Mouse (Mus musculus) embryonic facial prominence, embryonic 10.5 days (tissue): Measurements from ENCODE around the gene Cep152. TPM values are rescaled to one million over a fixed set of nuclear protein-coding genes. Genes with fewer than 3 reads are reported as not detected.
A peak's percentile ranks its signal among the peaks of the same experiment; 100 is the strongest.

Source experiments
- DNase-seq: peaks from one replicate; pipeline ENCODE4 v3.0.0-alpha.2; 2017; ENCODE audit warnings: low spot score
- H3K27ac ChIP-seq: fragments of 300-500 bp; sonication (generic); replicated peaks from 2 replicates; pipeline ENCODE4 v1.5.1; 2016; ENCODE audit warnings: mild to moderate bottlenecking
- H3K27me3 ChIP-seq: fragments of 300-500 bp; sonication (generic); replicated peaks from 2 replicates; pipeline ENCODE4 v1.6.1; 2016; ENCODE audit warnings: low read depth, mild to moderate bottlenecking; ENCODE audit not compliant: poor library complexity, severe bottlenecking
- H3K36me3 ChIP-seq: fragments of 300-500 bp; sonication (generic); replicated peaks from 2 replicates; pipeline ENCODE4 v1.6.1; 2016; ENCODE audit warnings: mild to moderate bottlenecking, moderate library complexity
- H3K4me1 ChIP-seq: fragments of 300-500 bp; sonication (generic); 2 replicates; pipeline ENCODE4 v1.6.1; 2016
- H3K4me3 ChIP-seq: fragments of 300-500 bp; sonication (generic); 2 replicates; pipeline ENCODE4 v1.5.1; 2016; ENCODE audit warnings: mild to moderate bottlenecking, moderate library complexity
- H3K9me3 ChIP-seq: fragments of 300-500 bp; sonication (generic); 2 replicates; pipeline ENCODE4 v1.6.1; 2016; ENCODE audit warnings: mild to moderate bottlenecking
- WGBS: fragments of 180-500 bp; shearing (Covaris S2); methylation state at CpG from one replicate; pipeline ENCODE4 v1.1.7; 2016; 5-methylcytosine and 5-hydroxymethylcytosine counted together
- polyA plus RNA-seq: library from polyadenylated mRNA; unstranded; fragments of >200 nt; fragmentation: Nextera tagmentation; extraction: Ambion mirVana; gene quantifications from 2 replicates; pipeline ENCODE4 v1.2.1, GENCODE M21; 2016

The Cep152 gene
- polyA plus RNA-seq, 1 experiment from 2014 or later: 11.5 TPM

DNA sequence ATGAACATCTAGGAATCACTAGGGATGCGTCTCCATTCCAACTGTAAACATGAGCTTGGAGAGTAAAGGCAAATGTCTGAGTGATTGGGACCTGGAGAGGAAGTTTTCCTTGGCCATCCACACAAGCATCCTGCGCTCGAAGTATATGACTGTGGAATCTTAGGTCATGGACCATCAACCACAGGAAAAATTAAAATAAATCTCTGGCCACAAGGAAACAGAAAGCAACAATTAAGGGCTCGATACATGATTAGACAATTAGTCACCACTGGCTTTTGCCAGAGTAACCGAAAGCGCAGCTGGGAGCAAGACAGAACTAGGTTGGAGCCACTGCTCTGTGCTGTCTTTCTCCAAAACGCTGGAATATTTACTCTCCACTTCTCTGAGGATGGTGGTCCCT lies 84.3 kb downstream of the Cep152 start:
- H3K9me3 ChIP-seq: no peaks in the 10 kb centered on the region
- DNase-seq: no peak
- no peak overlapping the region for H3K4me3 ChIP-seq
- no peaks in the 10 kb centered on the region for H3K4me1 ChIP-seq
- H3K36me3 ChIP-seq: no peaks in the 10 kb centered on the region
- no peaks in the 10 kb centered on the region for H3K27me3 ChIP-seq
- WGBS: 88% methylated on average over 7 of the region's 7 CpGs
- H3K27ac ChIP-seq: no peak overlapping the region

GRCm38 (mm10) chr2:125539640-125540039 lies 85.3 kb downstream of the Cep152 start:
- no peak overlapping the region for H3K4me3 ChIP-seq
- no peaks in the 10 kb centered on the region for H3K9me3 ChIP-seq
- H3K27ac ChIP-seq: no peak overlapping the region
- WGBS: 92% methylated on average over 3 of the region's 3 CpGs
- H3K4me1 ChIP-seq: no peaks in the 10 kb centered on the region
- no peak for DNase-seq
- no peaks in the 10 kb centered on the region for H3K27me3 ChIP-seq
- no peaks in the 10 kb centered on the region for H3K36me3 ChIP-seq

DNA sequence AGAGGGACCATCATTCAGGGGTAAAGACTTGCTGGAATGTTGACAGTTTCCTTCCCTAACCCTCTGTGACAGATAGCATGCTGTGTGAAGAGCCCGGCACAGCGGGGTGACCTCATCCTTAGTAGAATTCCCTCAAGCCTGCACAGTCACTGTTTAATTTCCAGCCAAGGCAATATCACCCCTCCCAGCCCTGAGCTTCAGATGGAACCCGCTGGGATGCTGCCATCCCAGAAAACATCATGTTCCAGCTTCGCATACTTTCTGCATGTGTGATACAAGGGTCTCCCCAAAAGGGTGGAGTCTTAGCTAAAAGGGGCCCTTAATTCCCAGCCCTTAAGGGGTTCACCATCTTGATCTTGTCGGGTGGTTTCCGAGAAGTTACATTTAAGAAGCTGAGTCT lies 94.2 kb downstream of the Cep152 start:
- no peaks in the 10 kb centered on the region for H3K4me1 ChIP-seq
- DNase-seq: no peak

DNA sequence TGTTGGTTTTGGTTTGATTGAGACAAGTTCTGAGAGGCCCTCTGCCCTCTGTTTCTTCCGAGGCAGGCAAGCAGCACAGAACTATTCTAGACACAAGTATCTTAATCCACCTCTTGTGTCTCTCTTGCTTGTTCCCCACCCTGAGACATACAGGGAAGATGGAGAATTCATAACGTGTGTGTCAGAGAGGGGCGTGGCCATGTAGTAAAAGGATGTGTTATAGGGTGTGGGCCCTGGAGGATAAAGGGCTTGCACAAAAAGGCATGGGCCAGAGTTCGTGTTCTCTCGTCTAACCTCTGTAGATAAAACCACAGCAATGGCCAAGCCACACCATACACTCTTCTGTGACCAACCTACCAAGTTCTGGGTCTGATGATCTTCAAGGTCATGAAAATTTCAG lies 98.3 kb downstream of the Cep152 start:
- Histone ChIP-seq H3K9me3 (no peaks in the 10 kb centered on the region; the same call in 1 of the 2 replicates), H3K27me3 (no peaks in the 10 kb centered on the region), H3K36me3 (no peaks in the 10 kb centered on the region), H3K4me3 (no peak overlapping the region), H3K4me1 (no peaks in the 10 kb centered on the region), H3K27ac (no peak overlapping the region)
- DNase-seq: no peak
- 87% methylated on average over 5 of the region's 5 CpGs for WGBS

More for the DNA sequence above, 94.2 kb downstream of the Cep152 start:
- Histone ChIP-seq H3K27me3 (no peaks in the 10 kb centered on the region), H3K4me3 (no peak overlapping the region), H3K36me3 (no peaks in the 10 kb centered on the region), H3K9me3 (no peaks in the 10 kb centered on the region), H3K27ac (no peak overlapping the region)
- 83% methylated on average over 6 of the region's 6 CpGs for WGBS

GRCm38 (mm10) chr2:125525484-125525883 lies 99.4 kb downstream of the Cep152 start:
- Histone ChIP-seq H3K9me3 (no peaks in the 10 kb centered on the region; the same call in 1 of the 2 replicates), H3K27me3 (no peaks in the 10 kb centered on the region), H3K4me1 (no peaks in the 10 kb centered on the region), H3K36me3 (no peaks in the 10 kb centered on the region), H3K27ac (no peak overlapping the region), H3K4me3 (no peak overlapping the region)
- WGBS: 88% methylated on average over 2 of the region's 2 CpGs
- DNase-seq: no peak

- peak; percentile 82 for DNase-seq
- peak overlapping the region; percentile 65 for H3K27ac ChIP-seq
- peaks cover 28% of the 10 kb centered on the region for H3K4me1 ChIP-seq
- H3K27me3 ChIP-seq: no peaks in the 10 kb centered on the region
- no peaks in the 10 kb centered on the region; the same call in 1 of the 2 replicates for H3K9me3 ChIP-seq
- H3K4me3 ChIP-seq: no peak overlapping the region
- H3K36me3 ChIP-seq: no peaks in the 10 kb centered on the region
- WGBS: 16% methylated on average over 4 of the region's 4 CpGs
Measured at GRCm38 (mm10) chr2:125516594-125516993, 108.3 kb downstream of the Cep152 start.

DNA sequence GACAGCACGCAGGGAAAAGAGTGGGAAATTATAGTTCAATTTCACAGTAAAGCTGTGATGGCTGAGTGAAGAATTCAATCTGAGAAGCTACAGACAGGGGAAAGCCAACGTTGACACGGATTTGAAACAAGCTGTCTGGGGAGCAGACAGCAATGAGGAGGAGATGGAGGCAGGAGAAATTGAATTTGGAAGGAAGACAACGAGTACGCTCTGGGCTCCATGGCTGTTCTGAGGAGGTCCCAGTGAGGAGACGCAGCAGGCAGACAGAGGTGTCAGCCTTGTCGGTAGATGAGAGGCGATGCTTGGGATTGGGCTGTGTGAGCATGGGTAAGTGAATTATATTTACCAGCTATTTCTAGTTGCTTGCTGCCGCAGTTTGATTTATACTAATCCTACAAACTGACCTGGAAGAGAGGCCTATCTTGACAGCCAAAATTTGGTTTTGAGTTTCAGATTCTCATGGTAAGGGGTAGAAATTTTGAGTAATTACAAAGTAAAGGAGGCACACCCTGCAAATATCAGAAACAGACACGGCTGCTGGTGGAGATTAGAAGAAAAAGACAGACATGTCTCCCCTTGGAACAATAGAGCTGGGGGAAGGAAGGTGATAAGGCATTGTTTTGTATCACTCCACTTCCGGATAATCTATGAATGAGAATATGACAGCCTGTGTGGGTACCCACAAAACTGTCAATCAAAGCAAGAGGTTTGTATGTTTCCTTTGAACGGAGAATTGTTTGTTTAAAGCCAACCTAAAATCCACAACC lies 109.4 kb downstream of the Cep152 start:
- Histone ChIP-seq H3K27me3 (no peaks in the 10 kb centered on the region), H3K4me1 (peaks cover 36% of the 10 kb centered on the region), H3K36me3 (no peaks in the 10 kb centered on the region), H3K27ac (no peak overlapping the region), H3K4me3 (no peak overlapping the region), H3K9me3 (no peaks in the 10 kb centered on the region)
- no peak for DNase-seq
- WGBS: 77% methylated on average over 12 of the region's 12 CpGs

DNA sequence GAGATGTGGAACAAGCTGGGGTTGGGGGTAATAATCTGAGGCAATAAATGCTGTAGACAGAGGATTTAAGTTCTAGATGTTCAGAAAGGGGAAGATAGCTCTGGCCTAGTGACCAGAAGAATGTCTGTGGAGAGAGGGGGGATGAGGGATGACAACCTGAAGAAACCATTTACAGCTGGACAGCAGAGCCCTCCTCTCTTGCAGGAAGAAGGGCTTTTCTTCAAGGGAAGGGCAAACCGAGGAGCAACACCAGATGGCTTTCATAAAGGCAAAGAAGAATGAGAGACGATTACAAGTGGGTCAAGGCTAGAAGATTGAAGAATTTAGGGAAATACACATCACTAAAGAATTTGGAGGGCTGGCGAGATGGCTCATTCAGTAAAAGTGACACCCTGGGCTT lies 110.5 kb downstream of the Cep152 start:
- WGBS: 40% methylated on average over 3 of the region's 3 CpGs
- H3K9me3 ChIP-seq: no peaks in the 10 kb centered on the region
- H3K27ac ChIP-seq: no peak overlapping the region
- H3K4me1 ChIP-seq: peaks cover 46% of the 10 kb centered on the region
- H3K4me3 ChIP-seq: no peak overlapping the region
- no peaks in the 10 kb centered on the region for H3K36me3 ChIP-seq
- no peak for DNase-seq
- no peaks in the 10 kb centered on the region for H3K27me3 ChIP-seq

Other genes starting within 250 kb of the Cep152 start
- gene Gm9913, start 120.0 kb downstream of the Cep152 start, polyA plus RNA-seq: 0.09 and 0.20 TPM in 2 replicates
- 6.8 and 8.1 TPM in 2 replicates for gene Fbn1, start 117.1 kb downstream of the Cep152 start, polyA plus RNA-seq
- gene Eid1, start 48.0 kb upstream of the Cep152 start, polyA plus RNA-seq: 127 and 136 TPM in 2 replicates
- 1.2 and 2.0 TPM in 2 replicates for gene Shc4, start 99.0 kb upstream of the Cep152 start, polyA plus RNA-seq
- gene Secisbp2l, start 157.8 kb upstream of the Cep152 start, polyA plus RNA-seq: 15.5 and 17.3 TPM in 2 replicates
- 36.7 and 37.3 TPM in 2 replicates for gene Galk2, start 234.0 kb upstream of the Cep152 start, polyA plus RNA-seq
- gene Cops2, start 234.0 kb upstream of the Cep152 start, polyA plus RNA-seq: 94.9 and 98.3 TPM in 2 replicates